Mouse (Mus musculus): ENCODE data around the gene Slc41a3.

Slc41a3 gene

DNA sequence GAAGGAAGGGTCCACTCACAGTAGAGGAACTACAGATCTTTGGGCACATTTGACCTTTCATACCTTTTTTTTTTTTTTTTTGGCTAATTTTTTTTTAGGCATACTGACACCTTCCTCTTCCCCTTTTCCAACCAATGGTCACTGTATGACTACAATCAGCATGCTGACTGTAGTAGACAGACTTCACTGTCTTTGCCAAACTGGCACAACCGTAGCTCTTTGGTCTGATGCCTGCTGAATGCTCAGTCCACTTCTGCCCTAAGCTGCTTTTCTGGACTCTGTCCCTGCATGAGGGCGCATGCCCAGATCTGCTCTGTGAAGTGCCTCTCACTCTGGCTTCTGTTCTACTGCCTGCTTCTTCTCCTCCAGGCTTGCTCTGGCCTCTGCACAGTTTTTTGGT lies 6.9 kb upstream of the Slc41a3 start:
- in situ Hi-C loops (cut with MseI, MboI): no loop called here

DNA sequence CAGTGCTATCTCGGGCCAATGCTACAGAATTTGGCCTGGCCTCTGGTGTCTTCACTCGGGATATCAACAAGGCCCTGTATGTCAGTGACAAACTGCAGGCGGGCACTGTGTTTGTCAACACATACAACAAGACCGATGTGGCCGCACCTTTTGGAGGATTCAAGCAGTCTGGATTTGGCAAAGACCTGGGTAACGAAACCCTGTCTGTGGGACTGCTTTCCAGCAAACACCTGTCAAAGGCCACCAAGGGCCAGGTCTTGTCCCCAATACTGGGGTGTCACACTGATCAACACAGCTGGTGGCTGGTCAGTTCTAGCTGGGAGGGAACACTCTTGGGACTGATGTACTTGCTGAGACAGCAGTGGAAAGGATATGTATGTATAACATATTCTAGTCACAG lies 6.3 kb upstream of the Slc41a3 start:
- in situ Hi-C loops (cut with MseI, MboI): no loop called here

DNA sequence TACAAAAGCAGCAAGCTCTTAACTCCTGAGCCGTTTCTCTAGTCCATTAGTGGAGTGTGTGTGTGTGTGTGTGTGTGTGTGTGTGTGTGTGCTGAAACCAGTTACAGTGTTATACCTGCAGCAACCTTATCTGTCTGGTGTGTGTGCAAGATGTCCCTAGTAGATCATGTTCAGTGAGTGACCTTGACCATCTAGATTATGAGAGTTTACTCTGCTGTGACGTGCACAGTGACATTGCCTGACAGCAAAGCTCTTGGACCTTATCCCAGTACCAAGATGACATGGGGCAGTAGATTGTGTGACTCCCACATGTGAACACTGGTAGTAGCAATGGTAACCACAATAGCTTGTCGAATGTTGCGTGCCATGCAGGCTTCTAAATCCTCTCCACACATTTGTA lies 4.2 kb upstream of the Slc41a3 start:
- in situ Hi-C loops (cut with MseI, MboI): no loop called here

DNA sequence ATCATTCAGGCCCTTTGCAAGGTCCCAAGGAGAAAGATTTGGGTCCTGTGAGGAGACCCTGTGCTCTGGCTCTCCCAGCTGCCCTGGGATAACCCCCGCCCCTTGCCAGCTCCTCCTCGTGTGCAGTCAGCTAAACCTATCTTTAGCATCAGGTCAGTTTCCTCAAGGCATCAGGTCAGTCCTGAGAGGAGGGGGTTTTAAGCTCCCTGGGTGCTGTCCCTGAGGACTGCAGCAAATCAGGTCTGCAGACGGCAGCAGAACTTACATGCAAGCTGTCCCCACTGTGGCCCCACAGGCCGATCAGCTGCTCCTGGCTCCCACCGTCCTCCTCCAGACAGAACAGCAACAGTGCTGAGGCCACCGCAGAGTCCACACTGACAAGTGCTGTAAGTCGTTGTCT lies 2.8 kb upstream of the Slc41a3 start:
- in situ Hi-C loops (cut with MseI, MboI): no loop called here

DNA sequence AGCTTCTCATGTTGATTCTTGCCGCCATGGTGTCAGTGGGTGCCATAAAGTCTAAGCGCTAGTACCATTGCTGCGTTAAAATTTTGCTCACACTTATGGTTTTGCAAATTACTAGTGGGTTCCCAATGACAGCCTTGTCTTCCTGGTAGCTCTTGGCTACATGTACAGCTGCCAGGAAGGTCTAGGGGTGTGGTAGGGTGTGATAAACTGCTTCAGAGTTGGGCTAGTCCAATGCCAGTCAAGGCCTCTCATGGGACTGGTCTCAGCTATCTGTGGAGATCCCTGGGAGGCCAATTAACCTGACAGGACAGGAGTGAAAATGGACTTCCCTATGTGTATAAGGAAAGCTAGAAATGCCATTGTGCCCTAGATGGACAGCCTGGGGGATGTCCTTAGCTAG lies 2.2 kb upstream of the Slc41a3 start:
- in situ Hi-C loops (cut with MseI, MboI): no loop called here

DNA sequence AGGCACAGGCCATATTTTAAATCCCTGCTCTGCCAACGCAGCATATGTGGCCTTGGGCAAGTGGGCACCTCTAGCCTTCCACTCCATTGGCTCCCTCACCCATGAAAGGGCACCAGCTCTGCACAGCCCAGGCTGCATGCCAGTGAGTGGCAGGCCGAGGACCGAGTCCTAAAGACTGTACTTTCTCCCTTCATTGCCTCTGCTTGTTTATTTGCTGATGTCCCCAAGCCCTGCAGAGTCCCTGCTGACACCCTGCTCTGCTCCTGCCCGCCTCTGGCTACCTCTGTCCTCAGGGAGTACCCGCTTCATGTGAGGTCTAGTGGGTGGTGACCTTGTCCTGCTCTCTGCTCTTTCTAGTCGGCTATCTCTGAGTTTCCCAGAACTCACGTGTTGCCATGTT lies 1.4 kb upstream of the Slc41a3 start:
- in situ Hi-C loops (cut with MseI, MboI): no loop called here

DNA sequence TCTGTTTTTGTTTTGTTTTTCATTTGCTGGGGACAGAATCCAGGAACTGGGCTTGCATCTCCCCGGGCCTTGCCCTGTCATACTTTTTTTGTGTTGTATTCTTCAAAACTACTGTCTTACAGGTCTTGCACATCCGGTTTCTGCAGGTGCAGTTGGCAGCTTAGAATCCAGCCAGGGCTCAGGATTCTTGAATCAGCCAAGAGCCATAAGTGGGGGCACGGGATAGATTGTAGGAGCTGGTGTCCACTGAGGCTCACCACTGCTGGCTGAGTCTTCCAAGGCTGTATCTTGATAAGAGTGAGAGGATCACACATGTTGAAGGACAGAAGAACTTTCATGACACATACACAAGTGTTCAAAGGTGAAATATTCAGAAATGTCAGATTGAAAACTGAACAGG lies 395 bp upstream of the Slc41a3 start:
- in situ Hi-C loops (cut with MseI, MboI): no loop called here

DNA sequence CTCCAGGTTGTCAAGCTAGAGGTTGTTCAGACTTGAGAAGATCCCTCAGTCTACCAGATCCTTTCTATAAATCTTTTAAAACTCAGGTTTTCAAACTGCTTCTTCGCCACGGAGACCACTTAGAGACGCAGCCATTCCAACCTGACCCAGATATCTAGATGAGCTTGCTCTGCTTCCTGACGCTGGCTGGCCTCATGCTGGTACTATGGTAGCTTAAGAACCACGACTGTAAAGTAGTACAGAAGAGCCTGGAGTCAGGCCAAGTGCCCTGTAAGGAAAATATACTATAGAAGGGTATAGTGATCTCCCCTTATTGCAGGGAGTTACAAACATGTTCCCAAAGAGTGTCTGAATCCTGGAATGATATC lies 757 bp downstream of the Slc41a3 start:
- in situ Hi-C loops (cut with MseI, MboI): no loop called here

DNA sequence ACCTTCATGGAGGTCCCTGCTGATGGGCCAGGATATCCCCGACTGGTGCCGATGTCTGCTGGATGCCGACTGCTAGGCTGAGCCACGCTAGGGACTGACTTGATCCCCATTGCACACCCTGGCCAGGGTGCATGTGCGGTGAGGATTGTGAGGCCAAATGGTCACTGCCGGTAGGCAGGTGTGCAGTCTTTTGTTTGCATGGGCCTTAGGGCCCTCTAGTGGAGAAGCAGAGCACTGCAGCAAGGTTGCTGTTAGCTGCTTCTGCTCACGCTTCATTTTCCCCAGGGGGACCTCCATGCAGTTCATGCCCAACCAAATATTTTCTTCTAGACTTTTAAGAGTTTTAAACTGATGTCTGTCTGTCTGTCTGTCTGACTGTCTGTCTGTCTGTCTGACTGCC lies 2.0 kb downstream of the Slc41a3 start:
- in situ Hi-C loops (cut with MseI, MboI): no loop called here

DNA sequence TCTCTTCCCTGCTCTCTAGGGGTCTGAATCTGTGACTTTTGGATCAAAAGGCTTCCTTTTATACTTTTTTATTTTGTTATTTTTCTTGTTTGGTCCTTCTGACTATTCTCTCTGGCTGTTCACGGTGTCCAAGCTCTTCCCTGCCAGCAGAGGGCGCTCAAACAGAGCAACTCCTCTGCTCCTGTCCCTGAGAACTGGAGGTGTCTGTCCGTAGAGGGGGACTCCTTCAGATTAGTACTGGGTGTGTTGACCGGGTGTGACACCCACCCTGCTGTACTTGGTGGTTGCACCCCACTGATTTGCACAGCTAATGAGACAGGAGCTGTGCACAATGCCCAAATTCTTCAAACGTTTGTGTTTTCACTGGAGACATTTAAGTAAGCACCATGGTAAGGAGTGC lies 2.7 kb downstream of the Slc41a3 start:
- in situ Hi-C loops (cut with MseI, MboI): no loop called here

DNA sequence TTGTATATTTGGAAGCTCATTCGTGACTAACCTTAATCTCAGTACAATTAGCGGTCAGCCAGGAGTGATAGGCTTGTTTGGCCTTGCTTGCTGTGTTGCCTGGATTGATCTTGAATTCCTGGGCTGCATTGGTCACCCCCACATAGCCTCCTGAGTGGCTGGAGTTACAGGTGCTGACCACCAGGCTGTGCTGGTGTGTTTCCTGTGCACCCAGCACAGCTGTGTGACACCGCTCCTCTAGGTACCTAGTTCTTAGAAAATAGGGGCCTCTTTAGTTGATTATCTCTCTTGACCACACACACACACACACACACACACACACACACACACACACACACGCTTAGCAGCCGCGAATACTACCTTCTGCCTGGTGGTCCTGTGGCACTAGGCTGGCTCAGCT lies 3.7 kb downstream of the Slc41a3 start:
- in situ Hi-C loops (cut with MseI, MboI): no loop called here

DNA sequence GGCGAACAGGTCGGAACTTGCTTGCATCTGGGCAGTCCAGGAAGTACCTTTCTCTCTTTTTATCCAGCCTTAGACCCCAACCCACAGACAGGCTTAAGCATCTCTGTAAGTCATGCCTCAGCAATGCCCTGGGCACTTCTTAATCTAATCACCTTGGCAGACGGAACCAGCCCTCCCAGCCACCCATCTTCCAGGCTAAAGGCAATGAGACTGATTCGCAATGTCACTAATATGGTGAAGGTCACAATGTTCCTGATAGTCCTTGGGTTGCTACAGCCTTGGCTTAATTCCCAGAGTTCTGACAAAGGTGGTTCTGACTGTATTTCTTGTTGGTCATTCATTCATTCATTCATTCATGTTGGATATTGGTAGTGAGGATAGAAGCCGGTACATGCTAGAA lies 5.7 kb downstream of the Slc41a3 start:
- in situ Hi-C loops (cut with MseI, MboI): no loop called here

DNA sequence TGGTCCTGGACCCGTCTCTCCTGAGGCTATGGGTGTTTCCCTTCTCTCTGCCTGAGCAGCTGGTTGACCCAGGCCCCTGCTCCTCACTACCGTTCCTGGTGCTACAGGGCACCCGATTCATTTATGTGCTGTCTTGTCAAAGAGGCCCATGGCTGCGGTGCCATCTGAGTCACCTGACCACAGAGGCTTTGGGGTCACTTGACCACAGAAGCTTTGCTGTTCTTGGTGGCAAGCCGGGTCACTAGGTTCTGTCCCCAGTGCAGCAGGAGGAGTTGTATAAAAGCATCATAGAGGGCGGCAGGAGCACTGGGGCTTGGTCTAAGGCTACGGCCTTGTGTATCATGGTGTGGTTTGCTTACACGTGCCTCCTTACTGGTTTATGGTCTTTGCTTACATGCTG lies 8.8 kb downstream of the Slc41a3 start:
- in situ Hi-C loops (cut with MseI, MboI): no loop called here

DNA sequence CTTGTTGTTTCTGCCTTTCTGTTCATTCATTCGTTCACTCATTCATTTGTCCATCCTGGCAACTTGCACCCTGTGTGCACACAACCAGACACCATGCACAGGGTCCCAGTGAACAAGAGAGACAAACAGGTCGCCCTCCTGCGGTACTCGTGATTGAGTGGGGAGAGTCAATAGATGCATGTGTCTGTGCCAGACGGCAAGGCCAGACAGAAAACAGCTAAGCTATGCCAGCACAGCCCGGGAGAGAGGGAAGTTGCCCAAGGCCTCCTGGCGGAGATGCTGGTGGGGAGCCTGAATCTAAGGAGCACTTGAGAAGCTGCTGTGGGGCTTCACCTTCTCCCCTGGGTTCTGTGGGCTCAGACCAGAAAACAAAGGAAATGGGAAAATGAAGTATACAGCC lies 10.8 kb downstream of the Slc41a3 start:
- in situ Hi-C loops (cut with MseI, MboI): no loop called here

DNA sequence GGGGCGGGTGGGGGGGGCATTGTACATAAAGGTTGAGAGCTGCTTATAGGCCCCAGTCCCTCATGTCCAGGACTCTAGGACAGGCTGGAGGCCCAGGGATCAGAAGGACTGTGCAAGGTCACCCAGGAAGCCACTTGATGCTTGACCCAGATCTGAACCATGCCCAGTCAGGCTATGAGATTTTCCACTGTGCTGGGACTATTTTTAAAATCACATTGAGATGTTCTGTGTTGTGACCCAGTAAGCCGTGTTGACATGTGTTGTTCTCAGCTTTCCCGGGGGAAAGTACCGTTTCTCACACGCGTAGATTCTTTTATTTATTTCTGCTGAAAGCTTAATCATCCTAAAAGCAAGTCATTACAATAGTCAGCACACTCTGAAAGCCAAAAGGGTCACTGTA lies 11.5 kb downstream of the Slc41a3 start:
- in situ Hi-C loops (cut with MseI, MboI): no loop called here

DNA sequence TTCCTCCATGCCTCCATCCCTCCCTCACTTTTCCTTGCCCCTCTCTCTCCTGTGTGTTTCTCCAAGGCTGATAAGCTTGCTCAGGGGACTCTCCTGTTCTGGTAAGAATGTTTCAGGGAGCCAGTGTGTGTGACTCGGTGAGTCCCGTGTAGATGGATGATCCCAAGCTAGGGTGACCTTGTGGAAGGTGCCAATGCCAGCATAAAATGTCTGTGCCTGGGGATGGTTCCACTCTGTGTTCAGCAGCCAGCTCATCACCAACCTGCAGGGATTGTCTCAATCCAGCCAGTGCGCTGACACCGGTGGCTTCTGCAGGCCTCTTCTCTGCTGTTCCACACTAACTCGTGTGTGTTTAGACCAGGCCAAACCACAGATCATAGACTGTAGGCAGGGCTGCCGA lies 12.0 kb downstream of the Slc41a3 start:
- in situ Hi-C loops (cut with MseI, MboI): no loop called here

DNA sequence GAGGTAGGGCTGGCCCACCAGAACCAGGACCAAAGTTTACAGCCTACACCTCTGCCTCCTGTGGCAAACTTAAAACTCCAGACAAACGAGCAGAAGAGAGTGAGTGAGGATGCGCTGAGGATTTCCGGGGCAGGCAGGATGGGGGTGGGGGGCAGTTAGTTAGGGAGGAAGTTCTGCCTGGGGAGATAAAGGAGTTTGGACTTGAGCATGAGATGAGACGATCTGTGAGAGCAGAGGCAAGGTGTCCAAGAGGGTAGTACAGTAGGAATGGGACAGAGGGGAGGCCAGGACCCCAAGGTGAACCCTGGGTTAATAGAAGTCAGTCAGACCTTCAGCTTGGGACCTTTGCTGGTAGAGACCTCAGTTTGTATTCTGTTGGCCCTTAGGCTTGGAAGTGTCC lies 13.7 kb downstream of the Slc41a3 start:
- in situ Hi-C loops (cut with MseI, MboI): no loop called here

DNA sequence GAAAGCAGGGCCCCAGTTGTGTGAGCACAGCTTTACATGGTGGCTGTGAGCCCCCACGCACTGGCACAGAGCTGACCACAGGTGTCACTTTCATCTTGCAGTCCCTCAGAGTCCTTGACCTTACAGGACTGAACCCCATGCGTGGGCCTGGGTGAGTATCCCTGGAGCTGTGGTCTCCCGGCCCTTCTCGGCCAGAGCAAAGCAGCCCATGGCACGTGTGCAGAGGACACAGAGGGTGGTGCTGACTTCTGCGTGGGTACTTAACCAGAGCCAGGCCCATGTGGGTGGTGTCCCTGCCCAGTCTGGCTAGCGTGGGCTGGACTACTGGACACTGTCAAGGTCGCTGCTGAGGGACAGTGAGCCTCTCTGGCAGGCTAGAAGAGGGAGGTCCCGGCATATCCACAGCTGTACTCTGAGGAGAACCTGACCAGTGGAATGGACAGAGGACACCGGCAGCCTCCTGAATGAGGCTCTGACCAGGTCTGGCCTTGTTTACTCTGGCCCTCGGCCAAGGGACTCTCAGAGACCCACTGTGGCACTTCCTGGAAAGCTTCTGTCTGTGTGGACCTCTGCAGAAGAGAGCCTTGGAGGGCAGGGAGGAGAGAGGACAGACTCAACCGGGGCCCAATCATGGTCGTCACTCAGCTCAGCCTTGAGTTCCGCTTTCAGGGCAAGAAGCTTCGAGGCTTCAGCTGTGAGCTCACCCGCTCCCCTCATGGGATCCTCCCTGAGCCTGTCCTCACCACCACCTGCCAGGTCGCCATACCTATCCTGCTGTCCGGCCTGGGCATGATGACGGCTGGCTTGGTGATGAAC lies 14.5 kb downstream of the Slc41a3 start:
- in situ Hi-C loops (cut with MseI, MboI): no loop called here

DNA sequence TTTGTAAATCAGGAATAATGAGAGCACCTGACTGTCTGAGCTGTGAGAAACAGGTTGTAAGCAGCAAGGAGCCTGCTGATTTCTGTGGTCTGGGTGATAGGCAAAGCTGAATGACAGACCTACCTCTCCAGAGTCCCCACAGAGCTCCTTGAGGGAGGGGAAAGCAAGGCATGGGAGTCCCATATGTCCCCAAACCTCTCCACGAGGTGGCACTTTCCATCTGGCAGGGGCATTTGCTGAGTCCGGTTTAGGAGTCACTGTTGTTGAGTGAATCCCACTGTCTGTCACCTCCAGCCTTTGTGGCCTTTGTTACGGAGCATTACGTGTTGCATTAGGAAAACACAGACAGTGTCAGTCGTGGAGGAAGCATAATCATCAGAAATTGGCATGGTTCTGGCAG lies 15.4 kb downstream of the Slc41a3 start:
- in situ Hi-C loops (cut with MseI, MboI): no loop called here

DNA sequence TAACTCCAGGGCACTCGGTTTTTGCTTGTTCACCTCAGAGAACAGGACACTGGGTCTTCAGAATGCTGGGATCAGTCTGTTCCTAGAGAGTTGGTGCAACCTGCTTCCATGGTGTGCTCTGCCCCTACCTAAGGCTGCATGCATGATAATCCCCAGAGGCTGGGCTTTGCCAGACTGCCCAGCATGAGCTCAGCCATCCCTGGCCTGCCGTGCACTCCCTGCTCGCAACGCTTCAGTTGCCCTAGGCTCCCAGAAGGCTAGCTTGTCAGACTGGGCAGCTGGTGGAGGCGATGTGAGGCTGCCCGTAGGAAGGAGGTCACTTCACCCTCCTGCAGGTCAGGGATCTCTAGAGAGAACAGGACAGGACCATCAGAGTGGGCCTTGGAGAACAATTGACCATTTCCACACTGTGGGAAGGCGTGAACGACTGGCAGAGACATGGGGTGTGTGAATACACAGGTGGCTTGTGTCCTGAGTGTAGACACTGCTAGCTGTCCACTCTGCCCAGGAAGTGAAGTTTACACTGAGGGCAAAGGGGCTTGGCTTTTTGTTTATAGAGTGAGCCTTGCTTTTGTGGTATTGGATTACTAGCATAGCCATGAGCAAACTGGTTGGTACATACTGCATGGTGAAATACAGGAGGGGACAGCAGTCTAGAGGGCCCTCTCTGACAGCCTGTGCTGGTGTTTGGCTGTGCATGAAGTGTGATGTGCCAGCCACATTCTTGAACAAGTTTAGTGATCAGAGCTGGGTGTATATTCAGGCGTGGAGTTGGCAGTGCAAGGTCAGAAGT lies 16.5 kb downstream of the Slc41a3 start:
- in situ Hi-C loops (cut with MseI, MboI): no loop called here

DNA sequence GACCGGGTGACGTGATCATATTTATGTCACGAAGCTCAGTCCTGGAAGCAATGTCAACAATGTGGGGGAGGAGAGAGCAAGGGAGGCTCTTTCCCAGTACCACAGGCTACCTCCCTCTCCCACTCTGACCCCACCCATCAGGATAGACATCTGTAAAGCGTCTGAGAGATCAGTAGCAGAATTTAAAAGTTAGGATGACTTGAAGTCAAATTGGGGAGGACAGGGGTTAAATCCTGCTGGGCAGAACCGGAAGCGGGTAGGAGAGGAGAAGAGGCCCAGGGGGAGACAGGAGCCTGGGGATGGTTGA lies 17.0 kb downstream of the Slc41a3 start:
- in situ Hi-C loops (cut with MseI, MboI): no loop called here

DNA sequence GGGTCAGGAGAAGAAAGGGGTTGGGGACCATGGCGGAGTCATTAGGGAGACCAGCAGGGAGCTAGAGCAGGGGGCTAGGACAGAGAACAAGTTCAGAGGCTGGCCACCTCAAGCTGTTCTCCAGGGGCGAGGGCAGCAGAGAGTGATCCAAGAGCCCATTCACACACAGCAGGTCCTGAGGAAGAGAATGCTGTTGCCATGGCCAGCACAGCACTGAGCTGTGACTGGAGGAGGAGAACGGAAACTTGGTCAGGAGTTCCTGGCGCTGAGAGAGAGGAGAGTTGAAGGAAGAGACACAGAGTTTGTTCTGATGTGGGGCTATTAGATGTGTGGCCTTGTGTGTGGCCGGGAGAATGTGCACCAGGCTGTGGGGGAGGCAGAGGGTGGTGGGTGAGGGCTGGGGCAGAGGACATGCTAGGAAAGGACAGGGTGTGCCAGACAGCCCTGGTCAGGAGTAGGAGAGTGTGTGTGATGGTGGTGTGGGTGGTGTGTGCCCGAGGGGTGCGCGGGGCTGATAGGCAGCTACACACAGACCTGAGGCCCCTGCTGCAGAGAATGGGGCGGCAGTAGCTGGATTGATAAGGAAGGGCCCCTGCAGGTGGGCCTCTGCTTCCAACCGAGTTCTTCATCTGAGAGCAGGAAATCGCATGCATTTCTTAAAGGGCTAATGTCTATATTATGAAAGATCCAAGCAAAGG lies 18.4 kb downstream of the Slc41a3 start:
- in situ Hi-C loops (cut with MseI, MboI): no loop called here

DNA sequence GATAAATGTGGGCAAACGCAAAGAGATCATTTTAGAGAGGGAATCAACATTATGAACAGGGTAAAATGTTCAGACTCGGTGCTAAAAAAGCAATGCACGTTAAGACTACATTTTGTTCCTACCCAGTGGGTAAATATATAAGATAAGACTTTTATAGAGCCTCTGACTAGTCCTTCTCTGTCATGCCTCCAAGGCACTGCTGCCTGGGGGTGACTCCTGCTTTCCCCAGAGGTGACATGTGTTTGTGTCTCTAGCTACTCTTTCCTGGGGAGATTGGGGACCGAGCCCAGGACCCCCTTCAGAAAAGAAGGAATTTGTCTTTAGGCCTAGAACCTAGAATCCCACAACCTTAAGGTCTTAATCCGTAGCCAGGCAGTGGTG lies 18.9 kb downstream of the Slc41a3 start:
- in situ Hi-C loops (cut with MseI, MboI): no loop called here

Measured in mouse trophoblast stem cell (cell line).